Mouse (Mus musculus) spleen, adult 2 months (tissue): ENCODE measurements around the gene Rbm44.

Experiments used
- CTCF ChIP-seq: fragments of 200-500 bp; IDR thresholded peaks from 2 replicates; pipeline ENCODE4 v1.5.1; 2011; ENCODE audit warnings: mild to moderate bottlenecking, inconsistent platforms; ENCODE audit not compliant: insufficient read depth, insufficient read length, insufficient replicate concordance; ENCODE audit errors: extremely low read depth
- POLR2A ChIP-seq: fragments of 200-500 bp; IDR thresholded peaks from 2 replicates; pipeline ENCODE4 v1.6.1; 2011; ENCODE audit warnings: low read depth, low read length, inconsistent platforms

DNA sequence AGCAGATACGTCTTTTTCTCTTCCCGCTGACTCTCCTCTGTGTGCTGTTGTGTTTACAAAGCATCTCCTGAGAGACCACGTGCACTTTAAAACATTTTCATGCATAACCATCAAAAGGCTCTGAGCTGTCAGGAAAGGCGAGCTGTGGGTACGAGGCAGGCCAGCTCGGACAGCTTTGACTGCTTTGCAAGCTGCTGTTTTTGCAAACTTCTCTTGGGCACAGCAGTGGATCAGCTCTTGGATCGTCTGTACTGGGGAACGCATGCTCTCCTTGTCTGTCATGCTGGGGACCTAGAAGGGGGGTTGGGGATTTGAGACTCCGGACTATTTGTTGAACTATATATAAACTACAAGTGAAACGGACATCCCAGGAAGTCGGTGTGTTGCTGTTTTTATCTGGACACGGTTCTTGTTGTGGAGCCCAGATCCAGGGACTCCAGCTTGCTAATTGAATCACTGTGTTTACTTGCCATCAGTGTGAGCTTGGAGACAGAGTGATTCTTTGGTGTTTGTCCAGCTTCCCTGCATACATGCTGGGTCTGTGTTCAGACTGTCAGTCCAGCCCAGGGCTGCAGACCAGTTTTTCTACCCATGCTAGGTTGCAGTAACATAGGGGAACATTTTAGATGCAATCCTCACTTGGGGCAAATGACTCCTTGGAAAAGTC, 37.0 kb downstream of the Rbm44 start:
- TF ChIP-seq POLR2A (no peak), CTCF (no peak)
